Mouse (Mus musculus): ENCODE data around the gene Zfp534. TPM values are rescaled to one million over a fixed set of nuclear protein-coding genes. Genes with fewer than 3 reads are reported as not detected.
"Not testable (repeated sequence)": the region's sequence is repeated elsewhere in the genome, so short reads cannot be mapped to it uniquely, and the experiment has no call there.

Gene Zfp534
- polyA plus RNA-seq (2012; rRNA removed): not detected in 2 replicates

DNA sequence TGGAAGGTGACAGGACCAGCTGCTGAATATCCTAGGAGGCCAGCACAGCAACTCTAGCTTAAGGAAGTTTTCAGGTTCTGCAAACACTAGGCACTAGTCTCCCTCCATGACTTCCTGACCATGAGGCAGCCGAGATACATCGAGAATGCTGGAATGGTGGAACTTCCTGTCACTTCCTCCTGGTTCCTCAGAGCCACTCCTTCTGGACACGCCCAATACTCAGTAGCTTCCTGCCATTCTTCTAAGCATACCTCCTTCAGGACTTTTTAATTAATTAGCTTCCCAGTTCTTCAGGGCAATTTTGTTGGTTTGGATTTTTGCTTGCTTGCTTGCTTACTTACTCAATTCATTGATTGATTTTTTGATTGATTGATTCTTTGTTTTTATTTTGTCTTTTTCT lies at the start of gene Zfp534:
TSS of gene Zfp534 (minus strand) at position 101 of the 400 bp plus-strand sequence.
- H3K4me3 ChIP-seq (ENCODE audit: insufficient read depth, low read length); H3K4me1 ChIP-seq (ENCODE audit: control insufficient read depth, insufficient read depth, low read length); H3K27ac ChIP-seq (ENCODE audit: insufficient read depth, low read length): not testable (repeated sequence)

DNA sequence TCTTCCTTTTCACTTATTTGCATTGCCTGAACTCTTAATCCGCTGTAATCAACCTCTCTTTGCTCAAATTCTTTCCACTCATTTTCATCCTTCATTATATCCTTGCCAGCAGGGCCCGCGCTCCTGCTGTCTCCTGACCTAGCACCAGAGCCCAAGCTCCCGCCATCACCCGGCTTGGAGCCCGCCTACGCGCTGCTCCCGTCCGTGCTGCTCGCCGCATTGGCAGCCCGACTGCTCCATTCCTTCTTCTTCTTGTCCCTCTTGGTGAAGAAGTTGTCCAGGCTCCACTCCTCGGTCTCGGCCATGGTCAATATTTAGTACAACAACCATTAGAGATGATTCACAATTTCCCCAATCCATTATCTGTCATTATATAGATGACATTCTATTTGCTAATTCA lies 43.9 kb upstream of the Zfp534 start:
- H3K4me3 ChIP-seq (ENCODE audit: insufficient read depth, low read length); H3K27ac ChIP-seq (ENCODE audit: insufficient read depth, low read length); H3K4me1 ChIP-seq (ENCODE audit: control insufficient read depth, insufficient read depth, low read length): not testable (repeated sequence)

DNA sequence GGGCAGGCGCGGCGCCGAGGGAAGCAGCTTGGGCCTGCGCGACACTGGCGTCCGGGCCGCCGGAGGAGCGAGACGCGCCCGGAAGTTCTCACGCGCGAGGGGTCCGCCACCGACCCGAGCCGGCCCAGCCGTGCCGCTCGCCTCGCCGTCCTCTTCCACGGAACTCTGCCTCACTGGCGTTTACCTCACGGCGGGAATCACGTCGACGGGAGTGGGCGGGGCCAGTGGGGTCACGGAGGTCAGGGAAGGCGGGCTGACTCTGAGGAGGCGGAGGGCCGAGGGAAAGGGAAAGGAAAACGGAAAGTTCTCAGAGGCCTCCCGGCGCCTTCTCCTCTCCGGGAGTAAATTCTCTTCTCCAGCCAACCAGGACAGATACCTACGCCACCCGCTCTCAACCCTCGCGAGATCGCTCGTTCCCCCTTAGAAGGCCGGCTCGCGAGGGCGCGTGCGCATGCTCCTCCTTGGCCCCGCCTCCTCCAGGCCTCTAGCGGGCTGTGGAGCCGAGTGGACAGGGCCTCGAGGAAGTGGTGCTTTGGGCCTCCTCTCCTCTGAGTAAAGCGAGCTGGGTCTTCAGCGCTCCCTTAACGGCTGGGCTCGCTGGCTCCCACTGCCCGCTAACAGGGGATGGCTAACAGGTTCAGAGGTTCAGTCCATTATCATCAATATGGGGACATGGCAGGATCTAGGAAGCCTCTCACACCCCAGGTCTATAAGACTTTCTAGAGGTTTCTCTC lies 36.5 kb upstream of the Zfp534 start:
- not testable (repeated sequence) for H3K27ac ChIP-seq (ENCODE audit: insufficient read depth, low read length); H3K4me1 ChIP-seq (ENCODE audit: control insufficient read depth, insufficient read depth, low read length); H3K4me3 ChIP-seq (ENCODE audit: insufficient read depth, low read length)

DNA sequence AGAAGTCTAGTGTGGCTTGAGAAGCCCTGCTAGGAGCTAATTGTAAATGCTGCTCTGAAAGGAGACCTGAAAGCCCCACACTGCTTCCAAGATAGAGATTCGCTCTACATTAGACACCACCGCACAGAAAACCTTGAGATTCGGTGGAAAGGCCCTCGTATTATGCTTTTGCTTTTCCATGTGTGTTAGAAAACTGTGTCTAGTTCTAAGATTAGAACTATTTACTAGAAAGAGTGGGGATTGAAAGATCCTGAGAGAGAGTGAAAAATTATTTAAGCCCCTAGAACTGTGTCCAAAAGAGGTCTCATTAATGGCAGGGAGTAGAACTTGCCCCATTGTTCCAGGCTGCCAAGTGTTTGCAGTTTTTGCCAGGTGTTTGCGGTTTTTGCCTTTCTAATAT lies 47.1 kb downstream of the Zfp534 start:
- H3K4me3 ChIP-seq (ENCODE audit: insufficient read depth, low read length); H3K27ac ChIP-seq (ENCODE audit: insufficient read depth, low read length); H3K4me1 ChIP-seq (ENCODE audit: control insufficient read depth, insufficient read depth, low read length): not testable (repeated sequence)

DNA sequence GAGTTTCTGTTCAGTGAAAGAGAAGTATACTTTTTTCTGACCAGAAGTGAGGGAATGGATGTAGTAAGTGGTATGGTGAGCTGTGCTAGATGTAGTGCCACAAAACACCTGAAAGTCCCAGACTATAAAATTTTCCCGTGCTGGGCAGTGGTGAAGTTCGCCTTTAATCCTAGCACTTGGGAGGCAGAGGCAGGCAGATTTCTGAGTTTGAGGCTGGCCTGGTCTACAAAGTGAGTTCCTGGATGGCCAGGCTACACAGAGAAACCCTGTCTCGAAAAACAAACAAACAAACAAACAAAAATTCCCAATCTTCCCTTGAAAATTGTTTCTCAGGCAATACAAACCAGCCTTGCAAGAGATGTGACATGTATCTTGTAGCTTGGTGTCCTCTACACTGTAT lies 54.9 kb downstream of the Zfp534 start:
- H3K4me3 ChIP-seq (ENCODE audit: insufficient read depth, low read length); H3K27ac ChIP-seq (ENCODE audit: insufficient read depth, low read length); H3K4me1 ChIP-seq (ENCODE audit: control insufficient read depth, insufficient read depth, low read length): not testable (repeated sequence)

DNA sequence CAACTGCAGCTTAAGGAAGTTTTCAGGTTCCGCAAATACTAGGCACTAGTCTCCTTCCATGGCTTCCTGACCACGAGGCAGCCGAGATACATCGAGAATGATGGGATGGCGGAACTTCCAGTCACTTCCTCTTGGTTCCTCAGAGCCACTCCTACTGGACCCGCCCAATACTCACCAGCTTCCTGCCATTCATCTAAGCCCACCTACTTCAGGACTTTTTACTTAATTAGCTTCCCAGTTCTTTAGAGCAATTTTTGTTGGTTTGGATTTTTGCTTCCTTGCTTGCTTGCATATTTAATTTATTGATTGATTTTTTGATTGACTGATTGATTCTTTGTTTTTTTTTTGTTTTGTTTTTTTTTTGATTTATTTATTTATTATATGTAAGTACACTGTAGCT lies 59.9 kb downstream of the Zfp534 start, which contains the start of gene Zfp979:
TSS of gene Zfp979 (minus strand) at position 101 of the 400 bp plus-strand sequence.
- H3K4me1 ChIP-seq (ENCODE audit: control insufficient read depth, insufficient read depth, low read length); H3K27ac ChIP-seq (ENCODE audit: insufficient read depth, low read length); H3K4me3 ChIP-seq (ENCODE audit: insufficient read depth, low read length): not testable (repeated sequence)

DNA sequence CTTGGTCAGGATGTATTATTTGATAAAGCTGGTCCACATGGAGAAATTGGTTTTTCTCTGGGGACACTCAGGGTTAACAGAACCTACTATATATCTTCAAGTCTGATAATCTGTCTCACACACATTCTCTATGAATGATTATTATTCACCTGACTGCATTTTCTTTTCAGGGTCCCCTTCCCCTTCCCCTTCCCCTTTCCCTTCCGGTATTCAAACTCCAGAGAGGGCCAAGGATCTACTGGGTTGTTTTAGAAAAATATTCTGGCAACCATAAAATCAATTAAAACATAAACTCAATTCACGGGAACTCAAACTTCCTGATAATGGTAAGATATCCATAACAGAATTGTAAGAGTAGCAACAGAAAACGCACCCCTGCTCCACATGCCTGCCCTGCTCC lies 60.4 kb downstream of the Zfp534 start:
- H3K4me1 ChIP-seq (ENCODE audit: control insufficient read depth, insufficient read depth, low read length); H3K27ac ChIP-seq (ENCODE audit: insufficient read depth, low read length); H3K4me3 ChIP-seq (ENCODE audit: insufficient read depth, low read length): not testable (repeated sequence)

DNA sequence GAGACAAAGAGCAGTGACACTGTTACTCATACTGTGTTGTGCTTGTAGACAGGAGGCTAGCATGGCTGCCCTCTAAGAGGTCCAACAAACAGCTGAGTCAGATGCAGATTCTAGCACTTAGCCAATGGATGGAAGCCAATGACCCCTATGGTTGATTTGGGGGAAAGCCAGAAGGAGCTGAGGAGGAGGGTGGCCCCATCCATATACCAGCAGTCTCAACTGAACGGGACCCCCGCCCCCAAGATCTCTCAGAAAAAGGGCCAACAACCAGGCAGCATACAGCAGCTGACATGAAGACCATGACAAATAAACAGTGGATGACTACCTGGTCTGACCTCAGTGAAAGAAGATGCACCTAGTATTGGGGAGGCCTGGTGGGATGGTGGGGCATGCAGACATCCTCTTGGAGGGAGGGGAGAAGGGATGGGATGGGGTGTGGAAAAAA lies 68.5 kb downstream of the Zfp534 start:
- H3K4me1 ChIP-seq (ENCODE audit: control insufficient read depth, insufficient read depth, low read length); H3K4me3 ChIP-seq (ENCODE audit: insufficient read depth, low read length); H3K27ac ChIP-seq (ENCODE audit: insufficient read depth, low read length): not testable (repeated sequence)

Other genes starting within 250 kb of the Zfp534 start
- gene Zfp982, start 210.1 kb downstream of the Zfp534 start, polyA plus RNA-seq (2012; rRNA removed): 1.4 and 1.8 TPM in 2 replicates
- gene Gm16503, start 162.3 kb downstream of the Zfp534 start, polyA plus RNA-seq (2012; rRNA removed): 0.33 and 0.47 TPM in 2 replicates
- 0.04 TPM in 1 of 2 replicates, not detected in the other for gene Zfp985, start 149.3 kb downstream of the Zfp534 start, polyA plus RNA-seq (2012; rRNA removed)
- 0.30 and 0.40 TPM in 2 replicates for gene Zfp979, start 60.0 kb downstream of the Zfp534 start, polyA plus RNA-seq (2012; rRNA removed)
- gene Zfp984, start 107.2 kb upstream of the Zfp534 start, polyA plus RNA-seq (2012; rRNA removed): 3.7 and 4.0 TPM in 2 replicates
- gene Zfp933, start 145.8 kb upstream of the Zfp534 start, polyA plus RNA-seq (2012; rRNA removed): 9.9 and 10.0 TPM in 2 replicates
- 57.6 and 62.3 TPM in 2 replicates for gene Miip, start 166.3 kb upstream of the Zfp534 start, polyA plus RNA-seq (2012; rRNA removed)
- gene Fv1, start 166.4 kb upstream of the Zfp534 start, polyA plus RNA-seq (2012; rRNA removed): 7.1 and 7.8 TPM in 2 replicates
- gene Mfn2, start 202.2 kb upstream of the Zfp534 start, polyA plus RNA-seq (2012; rRNA removed): 101 and 105 TPM in 2 replicates
- gene Plod1, start 234.2 kb upstream of the Zfp534 start, polyA plus RNA-seq (2012; rRNA removed): 21.9 and 24.4 TPM in 2 replicates
- gene 2510039O18Rik, start 238.3 kb upstream of the Zfp534 start, polyA plus RNA-seq (2012; rRNA removed): 33.2 TPM in 2 replicates